In the genomic region with DNA sequence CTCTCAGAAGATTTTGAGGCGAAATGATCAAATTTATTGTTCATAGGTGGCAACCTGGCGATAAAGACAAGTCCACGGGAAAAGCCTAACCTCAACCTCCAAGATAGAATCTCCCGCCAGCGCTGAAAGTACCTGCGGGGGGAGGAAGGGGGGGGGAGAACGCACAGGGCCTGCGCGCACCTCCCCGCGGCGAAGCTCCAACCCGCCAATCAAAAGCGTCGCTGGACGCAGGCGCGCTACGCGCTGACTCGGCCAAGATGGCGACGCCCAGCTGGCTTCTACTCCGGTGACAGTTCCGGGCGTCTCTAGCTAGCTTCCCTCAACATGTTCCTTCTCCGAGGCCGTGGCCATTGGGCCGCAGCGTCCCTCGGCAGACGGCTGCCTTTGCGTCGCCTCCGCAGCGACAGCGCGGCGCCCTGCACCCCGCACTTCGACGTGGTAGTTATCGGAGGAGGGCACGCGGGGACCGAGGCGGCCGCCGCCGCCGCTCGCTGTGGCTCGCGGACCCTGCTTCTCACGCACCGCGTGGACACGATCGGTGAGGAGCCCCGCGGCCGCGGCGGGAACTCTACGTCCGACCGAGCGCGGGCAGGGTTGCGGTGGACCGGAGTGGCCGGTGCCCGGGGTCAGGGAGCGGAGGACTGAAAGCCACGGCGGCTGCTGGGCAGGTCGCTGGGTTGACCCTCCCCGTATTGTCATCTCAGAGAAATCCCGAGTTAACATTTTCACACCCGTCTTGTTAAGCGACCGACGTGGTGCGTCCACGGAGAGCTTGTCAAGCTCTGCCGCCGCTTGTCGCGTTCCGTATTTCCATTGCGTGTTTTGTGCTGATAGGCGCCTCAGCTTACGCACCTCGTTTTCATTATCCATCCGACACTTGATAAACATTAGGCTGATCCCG, we compare ENCODE assay signal across 8 mouse cellular contexts. TPM values are rescaled to one million over a fixed set of nuclear protein-coding genes. Genes with fewer than 3 reads are reported as not detected.
A peak's percentile ranks its signal among the peaks of the same experiment; 100 is the strongest.
DNase-seq lines count a peak whose midpoint lies in the region; ATAC-seq and TF ChIP-seq lines count a peak whose summit lies in the region.

A gene (plus strand): TSS at position 236 of the 901 bp plus-strand sequence.
A gene (minus strand): TSS at position 814 of the 901 bp plus-strand sequence.

- H3K4me2 ChIP-seq in heart, embryonic 13.5 days, result peak within 1 kb of the TSS; percentile 80
- peak within 1 kb of the TSS; percentile 82 for H3K4me2 ChIP-seq in liver, embryonic 12.5 days
- peak within 1 kb of the TSS; percentile 71 for H3K4me2 ChIP-seq in stomach, embryonic 15.5 days

- peak; percentile 97 for DNase-seq in brain, embryonic 14.5 days (ENCODE audit: low read depth)
- peak; percentile 92 for DNase-seq in kidney, postnatal 10 days
- peak; percentile 80 to 87 for DNase-seq in natural killer cell, adult 2 months (ENCODE audit: low spot score in 2 of 2)

- peaks cover 29% of the 10 kb centered on the region for H3K4me1 ChIP-seq in erythroblast, embryonic 14.5 days (ENCODE audit: control insufficient read depth)
- peaks cover 13% of the 10 kb centered on the region for H3K4me1 ChIP-seq in heart, embryonic 13.5 days
- H3K4me1 ChIP-seq in liver, embryonic 12.5 days, result peaks cover 32% of the 10 kb centered on the region
- peaks cover 11% of the 10 kb centered on the region for H3K4me1 ChIP-seq in stomach, embryonic 15.5 days

- H3K27ac ChIP-seq in heart, embryonic 13.5 days (replicated peaks), result peak within 1 kb of the TSS; percentile 94
- H3K27ac ChIP-seq in liver, embryonic 12.5 days, result peak within 1 kb of the TSS; percentile 91
- H3K27ac ChIP-seq in stomach, embryonic 15.5 days, result peak within 1 kb of the TSS; percentile 92

- peak within 1 kb of the TSS; percentile 70 for H3ac ChIP-seq in C2C12 (ENCODE audit: control insufficient read depth, insufficient read length, low read depth)

- H3K36me3 ChIP-seq in C2C12 (ENCODE audit: control insufficient read depth, insufficient read depth), result peaks cover 17% of the 10 kb centered on the region
- H3K36me3 ChIP-seq in erythroblast, embryonic 14.5 days (ENCODE audit: control insufficient read depth), result peaks cover 41% of the 10 kb centered on the region
- peaks cover 24% of the 10 kb centered on the region for H3K36me3 ChIP-seq in heart, embryonic 13.5 days
- peaks cover 37% of the 10 kb centered on the region for H3K36me3 ChIP-seq in liver, embryonic 12.5 days
- peaks cover 6% of the 10 kb centered on the region; the same call in 1 of the 2 replicates for H3K36me3 ChIP-seq in stomach, embryonic 15.5 days

- peak; percentile 69; the same call in 1 of the 2 replicates for TF ChIP-seq POLR2A in brain, embryonic 14.5 days (IDR thresholded peaks at IDR 0.05; ENCODE audit: borderline replicate concordance, extremely low read depth, insufficient read depth, insufficient read length, poor library complexity, severe bottlenecking)

- peak; percentile 92 for ATAC-seq in heart, embryonic 13.5 days (ENCODE audit: extremely low read depth, insufficient number of reproducible peaks, low FRiP score, low TSS enrichment)
- peak; percentile 89 for ATAC-seq in liver, embryonic 12.5 days
- ATAC-seq in stomach, embryonic 15.5 days (ENCODE audit: insufficient read depth, low FRiP score, low read depth), result peak; percentile 93

- H3K79me3 ChIP-seq in C2C12 (ENCODE audit: low read depth), result peaks cover 8% of the 10 kb centered on the region

- peaks cover under 1% of the 10 kb centered on the region; the same call in 1 of the 2 replicates for H3K9me3 ChIP-seq in erythroblast, embryonic 14.5 days (ENCODE audit: control insufficient read depth, low read length)
- no peaks in the 10 kb centered on the region for H3K9me3 ChIP-seq in heart, embryonic 13.5 days
- no peaks in the 10 kb centered on the region for H3K9me3 ChIP-seq in liver, embryonic 12.5 days (replicated peaks)
- no peaks in the 10 kb centered on the region for H3K9me3 ChIP-seq in stomach, embryonic 15.5 days

- H3K9ac ChIP-seq in heart, embryonic 13.5 days, result peak within 1 kb of the TSS; percentile 97
- H3K9ac ChIP-seq in liver, embryonic 12.5 days, result peak within 1 kb of the TSS; percentile 97
- H3K9ac ChIP-seq in stomach, embryonic 15.5 days, result peak within 1 kb of the TSS; percentile 88

- no peaks in the 10 kb centered on the region for H3K27me3 ChIP-seq in C2C12 (ENCODE audit: control insufficient read depth, insufficient read depth, insufficient read length)
- H3K27me3 ChIP-seq in erythroblast, embryonic 14.5 days (ENCODE audit: control insufficient read depth), result peaks cover 39% of the 10 kb centered on the region
- H3K27me3 ChIP-seq in heart, embryonic 13.5 days (replicated peaks), result peaks cover 39% of the 10 kb centered on the region
- peaks cover 40% of the 10 kb centered on the region for H3K27me3 ChIP-seq in liver, embryonic 12.5 days (replicated peaks)
- peaks cover 6% of the 10 kb centered on the region; the same call in 1 of the 2 replicates for H3K27me3 ChIP-seq in stomach, embryonic 15.5 days (replicated peaks)

- under 1% methylated on average over 93 of the region's 96 CpGs for WGBS in heart, embryonic 13.5 days
- under 1% methylated on average over 96 of the region's 96 CpGs for WGBS in liver, embryonic 12.5 days (ENCODE audit: insufficient replicate concordance)
- WGBS in stomach, embryonic 15.5 days, result under 1% methylated on average over 96 of the region's 96 CpGs

- no peak for TF ChIP-seq CTCF in C2C12 (IDR thresholded peaks at IDR 0.05; ENCODE audit: control insufficient read depth, insufficient read depth, insufficient read length)
- TF ChIP-seq CTCF in brain, embryonic 14.5 days (IDR thresholded peaks at IDR 0.05; ENCODE audit: borderline replicate concordance, extremely low read depth, insufficient read depth, insufficient read length), result no peak

- peak within 1 kb of the TSS; percentile 79 for H3K4me3 ChIP-seq in C2C12 (ENCODE audit: insufficient read depth, poor library complexity, severe bottlenecking)
- peak within 1 kb of the TSS; percentile 70 for H3K4me3 ChIP-seq in erythroblast, embryonic 14.5 days (replicated peaks)
- H3K4me3 ChIP-seq in heart, embryonic 13.5 days, result peak within 1 kb of the TSS; percentile 97
- H3K4me3 ChIP-seq in liver, embryonic 12.5 days, result peak within 1 kb of the TSS; percentile 99
- peak within 1 kb of the TSS; percentile 98 for H3K4me3 ChIP-seq in stomach, embryonic 15.5 days (replicated peaks)

- H3K79me2 ChIP-seq in C2C12 (ENCODE audit: control insufficient read depth, insufficient read depth), result peaks cover 12% of the 10 kb centered on the region

TF ChIP-seq in C2C12, 6 proteins besides CTCF, POLR2A, EP300 and RAD21:
- TF ChIP-seq MAX (IDR thresholded peaks at IDR 0.05) (peak; percentile 28), MYOD1 (IDR thresholded peaks at IDR 0.05; ENCODE audit: control insufficient read depth, insufficient read length, low read depth) (no peak)

RNA-seq across cellular contexts. Expression of the first gene that starts in this region (rescaled TPM):
- polyA plus RNA-seq in C2C12 (2012; fragmentation: generic; extraction: Trizol), result 11.2 TPM
- polyA plus RNA-seq in brain, embryonic 14.5 days (2012; rRNA removed), result 23.8 and 25.0 TPM in 2 replicates
- polyA plus RNA-seq in erythroblast, embryonic 14.5 days (2012), result 0.94 and 1.1 TPM in 2 replicates
- polyA plus RNA-seq in heart, embryonic 13.5 days (2015; fragmentation: Nextera tagmentation; extraction: Ambion mirVana), result 26.4 and 29.5 TPM in 2 replicates
- 29.3 and 33.3 TPM in 2 replicates for polyA plus RNA-seq in liver, embryonic 12.5 days (2016; fragmentation: Nextera tagmentation; extraction: Ambion mirVana)
- 25.6 and 26.1 TPM in 2 replicates for polyA plus RNA-seq in stomach, embryonic 15.5 days (2015; fragmentation: Nextera tagmentation; extraction: Ambion mirVana)

RNA-seq across cellular contexts. Expression of the second gene that starts in this region (rescaled TPM):
- not detected for polyA plus RNA-seq in C2C12 (2012; fragmentation: generic; extraction: Trizol)
- 0.40 and 0.55 TPM in 2 replicates for polyA plus RNA-seq in brain, embryonic 14.5 days (2012; rRNA removed)
- polyA plus RNA-seq in erythroblast, embryonic 14.5 days (2012), result 0.15 and 0.23 TPM in 2 replicates
- polyA plus RNA-seq in heart, embryonic 13.5 days (2015; fragmentation: Nextera tagmentation; extraction: Ambion mirVana), result 0.51 and 0.71 TPM in 2 replicates
- polyA plus RNA-seq in liver, embryonic 12.5 days (2016; fragmentation: Nextera tagmentation; extraction: Ambion mirVana), result 1.0 and 1.1 TPM in 2 replicates
- polyA plus RNA-seq in stomach, embryonic 15.5 days (2015; fragmentation: Nextera tagmentation; extraction: Ambion mirVana), result 1.2 and 1.3 TPM in 2 replicates

Comparison
In these comparisons a context has a peak if more than half of its experiments do, and no peak if none do; other contexts are left out.
1. Peak in every context shown above with its lines: DNase-seq, ATAC-seq, H3K4me3 ChIP-seq and H3K27ac ChIP-seq.